Mouse (Mus musculus) midbrain, embryonic 13.5 days (tissue): ENCODE data around the gene Hic2. TPM values are rescaled to one million over a fixed set of nuclear protein-coding genes. Genes with fewer than 3 reads are reported as not detected.

Source experiments
- ATAC-seq: fragments of 200-750 bp; cut with Nextera tagmentation; 2 replicates; pipeline ENCODE4 v1.8.0; 2017; ENCODE audit warnings: mild to moderate bottlenecking, moderate TSS enrichment, moderate library complexity
- H3K27ac ChIP-seq: fragments of 300-500 bp; sonication (generic); 2 replicates; pipeline ENCODE4 v1.5.1; 2015; ENCODE audit warnings: inconsistent platforms, mild to moderate bottlenecking, moderate library complexity
- H3K27me3 ChIP-seq: fragments of 300-500 bp; sonication (generic); 2 replicates; pipeline ENCODE4 v1.6.1; 2015; ENCODE audit warnings: mild to moderate bottlenecking, inconsistent platforms
- H3K36me3 ChIP-seq: fragments of 300-500 bp; sonication (generic); 2 replicates; pipeline ENCODE4 v1.6.1; 2015; ENCODE audit warnings: mild to moderate bottlenecking, inconsistent platforms
- H3K4me1 ChIP-seq: fragments of 300-500 bp; sonication (generic); replicated peaks from 2 replicates; pipeline ENCODE4 v1.6.1; 2015; ENCODE audit warnings: inconsistent platforms
- H3K4me2 ChIP-seq: fragments of 300-500 bp; sonication (generic); replicated peaks from 2 replicates; pipeline ENCODE4 v1.6.1; 2015; ENCODE audit warnings: moderate library complexity, mild to moderate bottlenecking, inconsistent platforms
- H3K4me3 ChIP-seq: fragments of 300-500 bp; sonication (generic); replicated peaks from 2 replicates; pipeline ENCODE4 v1.5.1; 2015; ENCODE audit warnings: mild to moderate bottlenecking, inconsistent platforms
- H3K9ac ChIP-seq: fragments of 300-500 bp; sonication (generic); replicated peaks from 2 replicates; pipeline ENCODE4 v1.6.1; 2015; ENCODE audit warnings: mild to moderate bottlenecking, inconsistent platforms
- H3K9me3 ChIP-seq: fragments of 300-500 bp; sonication (generic); 2 replicates; pipeline ENCODE4 v1.6.1; 2016; ENCODE audit warnings: mild to moderate bottlenecking, inconsistent platforms
- WGBS: fragments of 180-500 bp; shearing (Covaris S2); methylation state at CpG from one replicate; pipeline ENCODE4 v1.1.7; 2015; 5-methylcytosine and 5-hydroxymethylcytosine counted together
- polyA plus RNA-seq: library from polyadenylated mRNA; unstranded; fragments of >200 nt; fragmentation: Nextera tagmentation; extraction: Ambion mirVana; gene quantifications from 2 replicates; pipeline ENCODE4 v1.2.1, GENCODE M21; 2015

The Hic2 gene
- polyA plus RNA-seq, 1 experiment from 2014 or later = 13.2 TPM

DNA sequence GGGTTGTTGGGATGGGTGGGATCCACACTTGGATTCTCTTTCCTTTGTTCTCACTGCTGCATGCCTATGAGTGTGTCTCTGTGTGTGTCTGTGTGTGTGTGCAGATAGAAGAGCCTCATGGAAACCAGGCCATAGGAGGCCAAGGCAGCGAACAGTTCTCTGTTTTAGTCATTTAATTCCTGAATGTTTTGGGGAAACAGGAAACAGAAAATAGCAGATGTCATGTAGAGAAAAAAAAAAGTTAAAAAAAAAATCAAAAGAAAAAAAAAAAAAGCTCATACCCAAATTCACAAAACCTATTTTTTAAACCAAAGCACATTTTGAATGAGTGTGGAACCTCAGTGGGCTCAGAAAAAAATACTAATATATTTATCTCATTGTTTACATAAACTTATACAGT, 28.0 kb downstream of the Hic2 start:
- Histone ChIP-seq H3K4me1 (peaks cover 5% of the 10 kb centered on the region; the same call in 1 of the 2 replicates), H3K27ac (no peak overlapping the region), H3K9me3 (no peaks in the 10 kb centered on the region), H3K27me3 (no peaks in the 10 kb centered on the region), H3K4me3 (no peak overlapping the region), H3K9ac (no peak overlapping the region), H3K4me2 (no peak overlapping the region), H3K36me3 (peaks cover 57% of the 10 kb centered on the region)
- ATAC-seq = no peak
- WGBS = 97% methylated on average over 1 of the region's 1 CpGs

GRCm38 (mm10) chr16:17266113-17266512, 32.7 kb downstream of the Hic2 start:
- no peak for ATAC-seq
- peaks cover 19% of the 10 kb centered on the region for H3K36me3 ChIP-seq
- no peaks in the 10 kb centered on the region for H3K27me3 ChIP-seq
- WGBS = 64% methylated on average over 3 of the region's 3 CpGs
- H3K4me1 ChIP-seq = peaks cover 5% of the 10 kb centered on the region; the same call in 1 of the 2 replicates
- no peak overlapping the region for H3K27ac ChIP-seq
- no peak overlapping the region for H3K9ac ChIP-seq
- no peak overlapping the region for H3K4me2 ChIP-seq
- 0 out of 2 replicates have a peak, but pooled peaks cover 5% of the 10 kb centered on the region for H3K9me3 ChIP-seq
- no peak overlapping the region for H3K4me3 ChIP-seq

DNA sequence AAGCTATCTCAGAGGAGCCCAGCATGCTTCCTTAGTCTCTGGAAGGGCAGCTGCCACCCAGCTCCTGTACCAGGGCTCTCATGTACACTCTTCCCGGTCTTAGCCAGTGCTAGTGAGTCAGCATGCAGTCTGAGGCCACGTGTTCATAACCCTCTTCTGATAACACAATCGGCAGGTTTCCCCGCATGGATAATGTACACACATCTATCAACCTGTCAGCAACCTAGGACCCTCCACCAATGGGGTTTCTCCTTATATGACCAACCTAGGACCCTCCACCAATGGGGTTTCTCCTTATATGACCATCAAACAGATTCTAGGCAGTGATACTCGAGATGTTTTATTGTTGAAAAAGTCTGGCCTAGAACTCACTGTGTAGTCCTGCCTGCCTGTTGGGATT, 34.6 kb downstream of the Hic2 start:
- WGBS = 84% methylated on average over 5 of the region's 5 CpGs
- ATAC-seq = no peak
- H3K9ac ChIP-seq = no peak overlapping the region
- H3K27ac ChIP-seq = no peak overlapping the region
- no peaks in the 10 kb centered on the region for H3K27me3 ChIP-seq
- no peak overlapping the region for H3K4me3 ChIP-seq
- peaks cover 5% of the 10 kb centered on the region; the same call in 1 of the 2 replicates for H3K36me3 ChIP-seq
- peaks cover 2% of the 10 kb centered on the region; the same call in 1 of the 2 replicates for H3K4me1 ChIP-seq
- 0 out of 2 replicates have a peak, but pooled peaks cover 5% of the 10 kb centered on the region for H3K9me3 ChIP-seq
- no peak overlapping the region for H3K4me2 ChIP-seq

- H3K4me2 ChIP-seq = no peak overlapping the region
- no peaks in the 10 kb centered on the region for H3K27me3 ChIP-seq
- WGBS = 93% methylated on average over 5 of the region's 5 CpGs
- no peak for ATAC-seq
- 0 out of 2 replicates have a peak, but pooled peaks cover 5% of the 10 kb centered on the region for H3K9me3 ChIP-seq
- H3K27ac ChIP-seq = no peak overlapping the region
- H3K4me1 ChIP-seq = no peaks in the 10 kb centered on the region
- H3K9ac ChIP-seq = no peak overlapping the region
- H3K36me3 ChIP-seq = peaks cover 3% of the 10 kb centered on the region; the same call in 1 of the 2 replicates
- no peak overlapping the region for H3K4me3 ChIP-seq
Measured at GRCm38 (mm10) chr16:17269872-17270271, 36.5 kb downstream of the Hic2 start.

- H3K27ac ChIP-seq = no peak overlapping the region
- no peaks in the 10 kb centered on the region for H3K4me1 ChIP-seq
- H3K36me3 ChIP-seq = peaks cover 3% of the 10 kb centered on the region; the same call in 1 of the 2 replicates
- no peak overlapping the region for H3K4me2 ChIP-seq
- H3K27me3 ChIP-seq = no peaks in the 10 kb centered on the region
- H3K4me3 ChIP-seq = no peak overlapping the region
- ATAC-seq = no peak
- 66% methylated on average over 4 of the region's 4 CpGs for WGBS
- no peak overlapping the region for H3K9ac ChIP-seq
- 0 out of 2 replicates have a peak, but pooled peaks cover 5% of the 10 kb centered on the region for H3K9me3 ChIP-seq
Measured at GRCm38 (mm10) chr16:17271124-17271523, 37.8 kb downstream of the Hic2 start.

DNA sequence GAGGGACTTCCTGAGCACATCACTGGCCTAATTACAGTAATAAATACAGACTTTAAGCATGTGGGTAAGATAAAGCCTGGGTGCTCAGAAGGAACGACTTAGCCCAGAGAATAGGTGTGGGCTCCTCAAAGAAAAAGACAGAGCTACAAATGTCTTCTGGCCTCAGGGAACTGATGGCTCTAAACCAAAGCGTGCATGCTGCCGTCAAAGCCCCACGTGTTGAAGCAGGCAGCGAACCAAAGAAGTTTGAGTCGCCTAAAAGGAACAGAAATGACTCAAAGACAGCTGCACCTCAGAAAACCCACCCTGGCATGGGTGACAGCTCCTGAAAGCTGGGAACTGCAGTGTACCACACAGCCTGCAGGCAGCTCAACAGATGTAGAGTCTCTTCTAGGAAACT, 38.5 kb downstream of the Hic2 start:
- peaks cover 4% of the 10 kb centered on the region for H3K27me3 ChIP-seq
- 0 out of 2 replicates have a peak, but pooled peaks cover 5% of the 10 kb centered on the region for H3K9me3 ChIP-seq
- no peak overlapping the region for H3K4me2 ChIP-seq
- H3K4me3 ChIP-seq = no peak overlapping the region
- 83% methylated on average over 6 of the region's 6 CpGs for WGBS
- peaks cover 7% of the 10 kb centered on the region for H3K4me1 ChIP-seq
- H3K9ac ChIP-seq = no peak overlapping the region
- H3K36me3 ChIP-seq = peaks cover 3% of the 10 kb centered on the region; the same call in 1 of the 2 replicates
- ATAC-seq = no peak
- H3K27ac ChIP-seq = no peak overlapping the region

- peak within 1 kb of the TSS; percentile 85 for H3K27ac ChIP-seq
- peak within 1 kb of the TSS; percentile 70 for H3K9ac ChIP-seq
- peak within 1 kb of the TSS; percentile 55 for H3K4me3 ChIP-seq
- H3K4me1 ChIP-seq = peaks cover 22% of the 10 kb centered on the region
- peak within 1 kb of the TSS; percentile 85 for H3K4me2 ChIP-seq
- peaks cover 24% of the 10 kb centered on the region for H3K36me3 ChIP-seq
- peaks cover 37% of the 10 kb centered on the region for H3K27me3 ChIP-seq
- 0 out of 2 replicates have a peak, but pooled peaks have one; percentile 0 for ATAC-seq
- 62% methylated on average over 7 of the region's 7 CpGs for WGBS
- 0 out of 2 replicates have a peak, but pooled peaks cover 4% of the 10 kb centered on the region for H3K9me3 ChIP-seq
Measured at GRCm38 (mm10) chr16:17275721-17276120, 42.3 kb downstream of the Hic2 start, which contains the start of gene Tmem191c. TSS of gene Tmem191c (plus strand) at chr16:17276077.

DNA sequence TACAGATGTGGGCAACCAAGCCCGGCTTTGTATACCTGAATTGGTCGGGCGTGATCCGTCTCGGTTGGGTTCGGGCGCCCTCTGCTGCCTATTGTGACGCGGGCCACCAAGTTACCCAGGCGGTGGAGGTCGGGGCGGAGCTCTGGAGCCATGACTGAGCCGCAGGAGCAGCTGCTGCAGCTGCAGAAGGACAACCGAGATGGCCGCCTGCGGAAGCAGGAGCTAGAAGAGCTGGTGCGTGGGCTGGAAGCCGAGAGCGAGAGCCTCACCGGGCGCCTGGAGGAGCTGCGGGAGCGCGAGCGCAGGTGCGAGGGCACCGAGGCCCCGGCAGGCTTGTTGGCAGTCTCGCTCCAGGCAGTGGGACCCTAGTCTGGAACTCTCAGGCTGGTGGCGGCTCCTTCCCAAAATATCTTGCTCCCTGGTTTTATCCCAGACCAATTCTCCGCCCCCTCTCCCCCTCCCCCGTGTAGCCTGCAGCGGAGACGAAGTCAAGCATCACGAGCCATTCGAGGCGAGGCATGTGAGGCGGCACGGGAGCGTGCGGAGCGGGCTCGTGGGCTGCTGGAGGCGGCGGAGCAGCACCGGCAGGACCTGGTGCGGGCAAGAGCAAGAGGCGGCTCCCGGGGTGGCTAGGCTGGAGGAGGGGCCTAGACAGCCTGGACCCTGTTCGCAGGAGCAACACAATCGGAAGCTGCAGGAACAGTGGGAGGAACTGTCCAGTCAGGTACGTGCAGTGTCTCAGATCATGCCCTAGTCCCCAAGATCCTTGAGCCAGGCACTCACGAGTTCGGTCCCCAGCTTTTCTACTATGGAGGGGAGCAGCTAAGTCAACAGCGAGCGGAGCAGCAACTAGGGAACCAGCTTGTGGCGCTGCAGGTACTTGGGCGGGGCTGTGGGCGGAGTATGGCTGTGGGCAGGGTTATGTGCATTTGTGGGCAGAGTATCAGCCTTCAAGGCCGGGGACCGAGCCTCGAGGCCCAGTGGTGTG, 43.1 kb downstream of the Hic2 start:
- Histone ChIP-seq H3K9ac (peak overlapping the region; percentile 70), H3K27ac (peak overlapping the region; percentile 85), H3K4me1 (peaks cover 22% of the 10 kb centered on the region), H3K4me2 (peak overlapping the region; percentile 85), H3K9me3 (no peaks in the 10 kb centered on the region), H3K27me3 (peaks cover 37% of the 10 kb centered on the region), H3K4me3 (peak overlapping the region; percentile 55), H3K36me3 (peaks cover 28% of the 10 kb centered on the region)
- WGBS = under 1% methylated on average over 62 of the region's 62 CpGs
- peak; percentile 91 for ATAC-seq

DNA sequence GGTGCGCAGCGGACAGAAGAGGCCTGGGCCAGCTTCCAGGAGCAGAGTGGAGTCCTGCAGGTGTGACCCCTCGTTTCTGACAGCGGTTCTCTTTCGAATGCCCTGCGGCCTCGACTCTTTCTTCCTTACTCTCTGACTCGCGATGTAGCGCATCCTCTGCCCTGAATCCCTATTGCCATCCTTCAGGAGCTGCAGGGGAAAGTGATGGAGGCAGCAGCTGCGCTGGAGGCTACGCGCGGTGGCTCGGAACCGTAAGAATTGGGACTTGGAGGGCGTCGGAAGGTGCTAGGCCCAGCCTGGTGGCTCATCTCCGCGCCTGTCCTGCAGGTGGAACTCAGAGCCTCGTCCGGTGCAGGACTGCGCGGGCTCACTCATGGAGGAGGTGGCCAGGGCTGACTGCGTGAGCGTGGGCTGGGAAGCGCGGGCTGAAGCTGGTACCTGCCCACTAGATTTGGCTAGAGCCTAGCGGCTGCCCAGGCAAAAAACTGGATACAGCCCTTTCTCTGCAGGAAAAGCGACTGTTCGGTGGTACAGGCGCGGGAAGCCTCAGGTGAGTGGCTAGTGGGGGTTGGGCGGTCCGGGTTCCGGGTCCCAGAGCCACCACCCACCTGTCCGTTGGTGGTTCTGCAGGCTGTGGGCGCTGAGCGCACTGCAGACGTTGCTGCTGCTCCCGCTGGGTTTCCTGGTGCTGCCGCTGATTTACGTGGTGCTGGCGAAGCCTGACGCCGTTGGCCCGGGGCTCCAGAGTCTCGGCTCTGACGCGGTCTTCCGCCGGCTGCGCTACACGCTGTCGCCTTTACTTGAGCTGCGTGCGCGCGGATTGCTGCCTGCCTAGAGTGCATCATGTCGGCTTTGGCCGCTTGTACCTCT, 44.2 kb downstream of the Hic2 start:
- peaks cover 22% of the 10 kb centered on the region for H3K4me1 ChIP-seq
- ATAC-seq = peak; percentile 44
- H3K36me3 ChIP-seq = peaks cover 39% of the 10 kb centered on the region
- H3K27ac ChIP-seq = no peak overlapping the region
- peak overlapping the region; percentile 55 for H3K4me3 ChIP-seq
- WGBS = 2% methylated on average over 61 of the region's 61 CpGs
- H3K9ac ChIP-seq = peak overlapping the region; percentile 70
- peak overlapping the region; percentile 85 for H3K4me2 ChIP-seq
- H3K27me3 ChIP-seq = peaks cover 37% of the 10 kb centered on the region
- H3K9me3 ChIP-seq = no peaks in the 10 kb centered on the region

DNA sequence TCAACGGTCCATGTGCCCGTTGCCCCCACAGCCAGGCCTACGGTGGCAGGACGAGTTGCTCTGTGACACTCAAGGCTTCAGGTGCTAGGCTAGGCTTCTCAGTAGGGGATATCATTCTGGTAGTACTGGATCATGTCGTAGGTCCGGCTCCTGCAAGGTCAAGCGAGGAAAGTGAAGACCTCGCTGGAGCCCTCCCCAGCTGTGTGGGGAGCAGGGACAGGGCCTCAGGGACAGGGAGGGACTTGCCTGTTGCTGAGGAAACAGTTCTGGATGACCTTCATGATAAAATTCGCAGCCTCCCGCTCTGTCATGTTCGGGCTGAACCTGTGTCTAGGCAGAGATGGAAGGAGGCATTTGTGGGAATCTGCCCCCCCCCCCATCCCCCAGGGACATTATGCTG, 47.1 kb downstream of the Hic2 start:
- Histone ChIP-seq H3K4me3 (no peak overlapping the region), H3K27ac (no peak overlapping the region), H3K4me2 (no peak overlapping the region), H3K27me3 (peaks cover 37% of the 10 kb centered on the region), H3K9me3 (no peaks in the 10 kb centered on the region), H3K4me1 (peaks cover 22% of the 10 kb centered on the region), H3K9ac (no peak overlapping the region), H3K36me3 (peaks cover 68% of the 10 kb centered on the region)
- ATAC-seq = no peak
- WGBS = 91% methylated on average over 11 of the region's 11 CpGs

GRCm38 (mm10) chr16:17283151-17283550, 49.8 kb downstream of the Hic2 start:
- peaks cover 2% of the 10 kb centered on the region for H3K4me1 ChIP-seq
- peaks cover 91% of the 10 kb centered on the region for H3K36me3 ChIP-seq
- H3K4me2 ChIP-seq = no peak overlapping the region
- H3K9ac ChIP-seq = no peak overlapping the region
- 88% methylated on average over 6 of the region's 6 CpGs for WGBS
- peaks cover 20% of the 10 kb centered on the region for H3K27me3 ChIP-seq
- no peak for ATAC-seq
- no peaks in the 10 kb centered on the region for H3K9me3 ChIP-seq
- H3K4me3 ChIP-seq = no peak overlapping the region
- H3K27ac ChIP-seq = no peak overlapping the region
